Mouse (Mus musculus) hindbrain, embryonic 10.5 days (tissue): ENCODE measurements around the gene Slc6a1. TPM values are rescaled to one million over a fixed set of nuclear protein-coding genes. Genes with fewer than 3 reads are reported as not detected.

Experiments
- DNase-seq: peaks from one replicate; pipeline ENCODE4 v3.0.0-alpha.2; 2017; ENCODE audit warnings: low spot score
- H3K27ac ChIP-seq: fragments of 300-500 bp; sonication (generic); 2 replicates; pipeline ENCODE4 v1.5.1; 2016; ENCODE audit warnings: mild to moderate bottlenecking, moderate library complexity
- H3K27me3 ChIP-seq: fragments of 300-500 bp; sonication (generic); 2 replicates; pipeline ENCODE4 v1.6.1; 2016; ENCODE audit warnings: mild to moderate bottlenecking; ENCODE audit not compliant: poor library complexity, insufficient read depth, severe bottlenecking
- H3K36me3 ChIP-seq: fragments of 300-500 bp; sonication (generic); 2 replicates; pipeline ENCODE4 v1.6.1; 2016; ENCODE audit warnings: mild to moderate bottlenecking, moderate library complexity
- H3K4me1 ChIP-seq: fragments of 300-500 bp; sonication (generic); replicated peaks from 2 replicates; pipeline ENCODE4 v1.6.1; 2016; ENCODE audit warnings: mild to moderate bottlenecking
- H3K4me3 ChIP-seq: fragments of 300-500 bp; sonication (generic); 2 replicates; pipeline ENCODE4 v1.5.1; 2016; ENCODE audit warnings: mild to moderate bottlenecking, moderate library complexity
- H3K9me3 ChIP-seq: fragments of 300-500 bp; sonication (generic); 2 replicates; pipeline ENCODE4 v1.6.1; 2016; ENCODE audit warnings: mild to moderate bottlenecking, moderate library complexity
- WGBS: fragments of 180-500 bp; shearing (Covaris S2); methylation state at CpG from one replicate; pipeline ENCODE4 v1.1.7; 2016; 5-methylcytosine and 5-hydroxymethylcytosine counted together
- polyA plus RNA-seq: library from polyadenylated mRNA; unstranded; fragments of >200 nt; fragmentation: Nextera tagmentation; extraction: Ambion mirVana; gene quantifications from 2 replicates; pipeline ENCODE4 v1.2.1, GENCODE M21; 2016

Slc6a1 gene
- 3.7 and 15.2 TPM in 2 replicates for polyA plus RNA-seq

DNA sequence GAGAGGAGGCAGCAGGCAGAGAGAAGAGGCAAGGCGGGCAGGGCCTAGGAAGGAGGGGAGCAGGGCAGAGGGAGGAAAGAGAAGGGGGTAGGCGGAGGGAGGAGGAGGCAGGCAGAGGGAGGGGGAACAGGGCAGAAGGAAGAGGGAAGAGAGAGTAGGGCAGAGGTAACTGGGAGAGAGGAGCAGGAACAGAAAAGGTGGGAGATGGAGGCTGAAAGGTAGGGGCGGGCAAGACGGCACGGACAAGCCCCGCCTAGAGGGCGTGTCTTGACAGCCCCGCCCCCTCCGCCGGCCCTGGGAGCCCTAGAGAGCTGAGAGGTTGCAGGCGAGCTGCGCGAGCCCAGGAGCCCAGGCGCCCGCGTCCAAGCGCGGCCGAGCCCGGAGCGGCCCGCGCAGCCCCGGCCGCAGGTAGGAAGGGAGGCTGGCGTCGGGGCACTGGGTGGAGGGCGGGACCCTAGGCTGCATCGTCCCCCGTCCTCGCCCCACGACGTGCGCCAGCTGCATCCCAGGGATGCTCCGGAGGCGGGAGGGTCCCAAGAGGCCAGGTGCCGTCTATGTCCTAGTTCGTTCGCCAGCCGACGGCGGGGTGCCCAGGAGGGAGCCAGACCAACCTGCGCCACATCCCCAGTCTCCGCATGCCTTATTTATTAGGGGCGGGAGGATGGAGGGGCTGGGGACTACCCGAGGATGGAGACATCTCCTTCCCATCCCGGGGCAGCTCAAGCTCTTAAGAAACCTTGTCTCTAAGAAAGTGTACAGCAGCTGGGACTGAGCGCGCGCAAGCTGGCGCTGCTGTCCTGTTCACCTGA, at the start of gene Slc6a1:
TSS of gene Slc6a1 (plus strand) at position 167 of the 809 bp plus-strand sequence.
- H3K4me1 ChIP-seq = peaks cover 30% of the 10 kb centered on the region
- no peaks in the 10 kb centered on the region for H3K9me3 ChIP-seq
- H3K4me3 ChIP-seq = peak within 1 kb of the TSS; percentile 53
- DNase-seq = peak; percentile 77
- H3K36me3 ChIP-seq = no peaks in the 10 kb centered on the region
- 2% methylated on average over 51 of the region's 51 CpGs for WGBS
- peaks cover 92% of the 10 kb centered on the region for H3K27me3 ChIP-seq
- peak within 1 kb of the TSS; percentile 77 for H3K27ac ChIP-seq

GRCm38 (mm10) chr6:114238892-114239644, 43.4 kb upstream of the Slc6a1 start:
- peak; percentile 29 for DNase-seq

GRCm38 (mm10) chr6:114245665-114246064, 36.8 kb upstream of the Slc6a1 start:
- H3K27ac ChIP-seq = no peak overlapping the region
- no peaks in the 10 kb centered on the region for H3K9me3 ChIP-seq
- 0 out of 2 replicates have a peak, but pooled peaks cover 3% of the 10 kb centered on the region for H3K4me1 ChIP-seq
- no peak overlapping the region for H3K4me3 ChIP-seq
- WGBS = 85% methylated on average over 11 of the region's 11 CpGs
- H3K36me3 ChIP-seq = no peaks in the 10 kb centered on the region
- peaks cover 16% of the 10 kb centered on the region for H3K27me3 ChIP-seq
- no peak for DNase-seq

More at GRCm38 (mm10) chr6:114238892-114239644, 43.4 kb upstream of the Slc6a1 start:
- no peak overlapping the region for H3K4me3 ChIP-seq
- peaks cover 19% of the 10 kb centered on the region for H3K4me1 ChIP-seq
- peaks cover 15% of the 10 kb centered on the region; the same call in 1 of the 2 replicates for H3K27me3 ChIP-seq
- no peaks in the 10 kb centered on the region for H3K9me3 ChIP-seq
- no peaks in the 10 kb centered on the region for H3K36me3 ChIP-seq
- 29% methylated on average over 5 of the region's 6 CpGs for WGBS
- H3K27ac ChIP-seq = 0 out of 2 replicates have a peak overlapping the region, but pooled peaks have one; percentile 25

GRCm38 (mm10) chr6:114250311-114250710, 32.1 kb upstream of the Slc6a1 start:
- WGBS = 10% methylated on average over 5 of the region's 5 CpGs
- Histone ChIP-seq H3K9me3 (no peaks in the 10 kb centered on the region), H3K4me3 (no peak overlapping the region), H3K36me3 (no peaks in the 10 kb centered on the region), H3K27ac (no peak overlapping the region), H3K27me3 (peaks cover 17% of the 10 kb centered on the region), H3K4me1 (0 out of 2 replicates have a peak, but pooled peaks cover 3% of the 10 kb centered on the region)
- peak; percentile 80 for DNase-seq

DNA sequence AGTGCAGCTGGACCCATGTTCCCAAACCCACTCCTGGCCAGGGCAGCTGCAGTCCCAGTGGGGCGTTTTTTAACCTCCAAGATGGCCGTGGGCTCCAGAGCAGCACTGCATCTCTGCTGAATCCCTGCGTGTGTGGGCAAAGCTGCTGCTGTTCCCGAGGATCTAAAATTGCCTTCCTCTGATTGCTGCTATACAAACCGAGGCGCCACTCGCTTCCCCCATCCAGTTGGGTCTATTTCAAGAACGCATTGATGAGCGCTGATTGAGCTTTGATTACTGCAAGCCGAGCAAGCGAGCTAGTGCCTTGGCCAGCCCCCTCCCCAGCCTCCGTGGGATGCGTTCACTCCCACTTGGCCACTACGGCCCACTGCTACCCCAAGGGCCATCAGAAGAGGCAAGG, 27.5 kb upstream of the Slc6a1 start:
- H3K27me3 ChIP-seq = peaks cover 8% of the 10 kb centered on the region; the same call in 1 of the 2 replicates
- no peak overlapping the region for H3K4me3 ChIP-seq
- no peak for DNase-seq
- H3K4me1 ChIP-seq = peaks cover 18% of the 10 kb centered on the region
- 82% methylated on average over 14 of the region's 14 CpGs for WGBS
- no peaks in the 10 kb centered on the region for H3K9me3 ChIP-seq
- no peaks in the 10 kb centered on the region for H3K36me3 ChIP-seq
- no peak overlapping the region for H3K27ac ChIP-seq

DNA sequence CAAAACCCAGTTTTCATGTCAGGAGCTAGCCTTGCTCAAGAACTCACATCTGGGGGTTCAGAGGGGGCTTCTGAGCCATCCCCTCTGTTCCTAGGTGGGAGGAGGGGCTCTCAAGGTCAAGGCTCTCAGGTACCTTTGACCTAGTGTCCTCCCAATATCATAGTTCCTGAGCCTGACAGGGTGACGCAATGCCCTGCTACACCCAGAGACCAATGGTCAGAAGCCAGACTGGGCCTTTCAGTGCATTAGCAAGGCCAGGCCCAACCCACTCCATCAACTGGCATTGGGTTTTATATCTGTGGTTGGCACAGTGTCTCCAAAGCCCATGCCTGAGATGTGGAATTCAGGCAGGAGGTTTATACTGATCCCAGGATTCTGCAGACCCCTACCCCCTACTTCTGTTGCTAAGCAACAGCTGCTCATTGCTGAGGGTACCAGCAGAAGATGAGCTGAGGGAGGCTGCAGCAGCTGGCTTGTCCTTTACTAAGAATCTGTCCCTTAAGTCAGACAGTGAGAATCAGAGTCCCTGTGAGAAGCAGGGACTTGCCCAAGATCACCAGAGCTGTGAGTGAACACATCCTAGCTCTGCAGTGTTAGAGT, 24.6 kb upstream of the Slc6a1 start:
- peaks cover 22% of the 10 kb centered on the region for H3K4me1 ChIP-seq
- 89% methylated on average over 1 of the region's 1 CpGs for WGBS
- no peaks in the 10 kb centered on the region for H3K36me3 ChIP-seq
- no peak overlapping the region for H3K27ac ChIP-seq
- no peak for DNase-seq
- H3K4me3 ChIP-seq = no peak overlapping the region
- H3K9me3 ChIP-seq = no peaks in the 10 kb centered on the region
- no peaks in the 10 kb centered on the region; the same call in none of the 2 replicates for H3K27me3 ChIP-seq

DNA sequence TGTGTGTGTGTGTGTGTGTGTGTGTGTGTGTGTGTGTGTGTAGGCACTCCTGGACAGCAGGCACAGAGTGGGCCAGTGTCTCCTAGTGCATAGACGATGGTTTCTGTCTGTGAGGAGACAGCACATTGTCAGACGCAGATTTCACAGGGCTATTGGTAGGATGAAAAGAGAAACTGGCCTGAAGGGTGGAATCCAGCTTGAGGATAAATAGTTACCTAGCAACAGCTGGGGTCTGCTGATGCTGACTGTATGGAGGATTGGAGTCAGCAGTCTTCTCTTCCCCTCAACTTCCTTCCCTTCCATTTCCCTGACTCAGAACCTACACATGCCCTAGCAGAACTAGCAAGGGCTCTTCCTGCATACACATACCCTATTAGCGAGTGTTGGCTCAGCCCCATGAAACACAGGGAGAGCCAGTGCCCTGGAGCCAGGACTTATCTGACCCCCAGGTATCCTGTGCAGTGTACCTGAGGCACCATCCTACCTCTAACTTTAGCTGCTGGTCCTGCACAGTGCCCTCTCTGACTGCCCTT, 23.7 kb upstream of the Slc6a1 start:
- Histone ChIP-seq H3K36me3 (no peaks in the 10 kb centered on the region), H3K27ac (no peak overlapping the region), H3K27me3 (no peaks in the 10 kb centered on the region; the same call in none of the 2 replicates), H3K9me3 (no peaks in the 10 kb centered on the region), H3K4me3 (no peak overlapping the region), H3K4me1 (peaks cover 22% of the 10 kb centered on the region)
- WGBS = 51% methylated on average over 3 of the region's 3 CpGs
- DNase-seq = no peak

DNA sequence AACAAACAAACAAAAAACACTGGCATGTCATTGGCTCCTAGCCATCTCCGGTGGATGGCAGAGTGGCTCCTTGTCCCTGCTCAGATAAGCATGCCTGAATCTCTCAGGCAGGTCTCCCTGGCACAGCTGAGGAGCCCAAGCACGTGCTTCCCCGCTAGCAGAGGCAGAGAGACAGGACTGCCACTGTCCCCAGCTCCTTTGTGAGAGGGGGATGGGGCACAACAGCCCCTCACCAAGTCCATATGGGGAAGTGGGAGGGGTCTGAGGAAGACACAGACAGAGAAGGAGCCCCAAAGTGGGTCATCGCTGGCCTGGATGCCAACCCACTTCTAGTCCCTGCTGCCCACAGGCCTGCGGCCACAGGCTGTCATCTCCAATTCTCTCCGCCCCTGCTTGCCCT, 20.8 kb upstream of the Slc6a1 start:
- Histone ChIP-seq H3K27me3 (no peaks in the 10 kb centered on the region; the same call in none of the 2 replicates), H3K36me3 (no peaks in the 10 kb centered on the region), H3K27ac (peak overlapping the region; percentile 54; the same call in 1 of the 2 replicates), H3K4me1 (peaks cover 37% of the 10 kb centered on the region), H3K9me3 (no peaks in the 10 kb centered on the region), H3K4me3 (no peak overlapping the region)
- no peak for DNase-seq
- WGBS = 63% methylated on average over 6 of the region's 6 CpGs

DNA sequence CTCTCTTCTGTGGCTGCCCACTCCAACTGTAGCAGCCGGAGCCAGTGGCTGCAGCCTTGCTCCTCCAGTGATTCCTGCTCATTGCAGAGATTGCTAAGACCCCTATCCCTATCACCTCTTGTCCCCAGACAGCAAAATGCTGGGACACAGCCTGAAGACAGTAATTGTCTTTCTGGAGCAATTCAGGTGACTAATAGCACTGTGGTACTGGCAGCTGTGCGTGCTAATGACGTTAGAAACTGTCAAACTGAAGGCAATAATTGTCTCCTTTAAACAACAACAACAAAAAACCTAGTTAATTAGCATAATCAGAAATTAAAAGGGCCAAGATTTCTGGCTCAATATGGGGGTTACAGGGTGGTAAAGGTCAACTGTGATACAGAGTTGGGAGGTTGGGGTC, 18.4 kb upstream of the Slc6a1 start:
- WGBS = 66% methylated on average over 3 of the region's 3 CpGs
- H3K4me1 ChIP-seq = peaks cover 41% of the 10 kb centered on the region
- no peak for DNase-seq

DNA sequence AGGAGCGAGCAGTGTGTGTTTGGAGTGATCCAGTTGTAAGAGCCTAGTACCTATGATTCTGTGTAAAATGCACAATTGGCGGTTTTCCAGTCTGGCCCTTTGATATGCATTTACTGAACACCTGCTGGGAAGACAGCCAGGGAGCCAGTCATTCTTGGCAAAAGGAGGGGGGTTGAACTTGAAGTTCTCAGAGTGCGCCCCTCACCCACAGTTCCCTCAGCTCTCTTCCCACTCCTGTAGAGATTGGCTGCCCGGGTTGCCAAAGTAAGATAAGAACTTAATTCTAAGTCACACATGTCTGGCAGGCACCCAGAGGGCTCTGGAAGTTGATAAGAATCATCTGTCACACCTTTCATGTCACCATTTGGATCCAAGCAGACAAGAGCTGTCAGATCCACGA, 18.0 kb upstream of the Slc6a1 start:
- Histone ChIP-seq H3K27ac (no peak overlapping the region), H3K4me3 (no peak overlapping the region), H3K4me1 (peaks cover 44% of the 10 kb centered on the region), H3K9me3 (no peaks in the 10 kb centered on the region), H3K36me3 (no peaks in the 10 kb centered on the region), H3K27me3 (peaks cover 6% of the 10 kb centered on the region)
- WGBS = 67% methylated on average over 5 of the region's 5 CpGs
- no peak for DNase-seq

More for the DNA sequence above, 18.4 kb upstream of the Slc6a1 start:
- Histone ChIP-seq H3K27ac (no peak overlapping the region), H3K9me3 (no peaks in the 10 kb centered on the region), H3K4me3 (no peak overlapping the region), H3K27me3 (peaks cover 6% of the 10 kb centered on the region), H3K36me3 (no peaks in the 10 kb centered on the region)

- DNase-seq = no peak
- peaks cover 44% of the 10 kb centered on the region for H3K4me1 ChIP-seq
- H3K4me3 ChIP-seq = no peak overlapping the region
Observed at GRCm38 (mm10) chr6:114266273-114266672, 16.2 kb upstream of the Slc6a1 start.

GRCm38 (mm10) chr6:114267979-114268378, 14.5 kb upstream of the Slc6a1 start:
- DNase-seq = no peak
- 0 out of 2 replicates have a peak overlapping the region, but pooled peaks have one; percentile 12 for H3K27ac ChIP-seq
- H3K9me3 ChIP-seq = no peaks in the 10 kb centered on the region
- H3K4me3 ChIP-seq = no peak overlapping the region
- H3K36me3 ChIP-seq = no peaks in the 10 kb centered on the region
- WGBS = 33% methylated on average over 4 of the region's 4 CpGs
- peaks cover 41% of the 10 kb centered on the region for H3K4me1 ChIP-seq
- H3K27me3 ChIP-seq = peaks cover 10% of the 10 kb centered on the region; the same call in 1 of the 2 replicates

More at GRCm38 (mm10) chr6:114266273-114266672, 16.2 kb upstream of the Slc6a1 start:
- Histone ChIP-seq H3K9me3 (no peaks in the 10 kb centered on the region), H3K36me3 (no peaks in the 10 kb centered on the region), H3K27me3 (peaks cover 6% of the 10 kb centered on the region; the same call in 1 of the 2 replicates), H3K27ac (no peak overlapping the region; the same call in 1 of the 2 replicates)
